Mouse (Mus musculus): Measurements from ENCODE around the gene Gm29609. TPM values are rescaled to one million over a fixed set of nuclear protein-coding genes. Genes with fewer than 3 reads are reported as not detected.

Gm29609 gene
- 1 to 10 TPM in 1 of 2 experiments, under 1 TPM in 1; 0.49 to 1.0 TPM for polyA plus RNA-seq (2017; shearing (Covaris generic))

GRCm38 (mm10) chr5:31179766-31180630 lies at the start of gene Gm29609, which contains the start of gene Gtf3c2:
Gene Gm29609, minus strand, starts transcription at chr5:31179911.
Gene Gtf3c2, minus strand, starts transcription at chr5:31180144.

GRCm38 (mm10) chr5:31220448-31221303 lies 41.0 kb upstream of the Gm29609 start, which contains the start of gene Ppm1g:
Gene Ppm1g, minus strand, starts transcription at chr5:31220687.

GRCm38 (mm10) chr5:31201742-31202590 lies 22.3 kb upstream of the Gm29609 start, which contains the start of gene Zfp513:
Gene Zfp513, minus strand, starts transcription at chr5:31202303.

GRCm38 (mm10) chr5:31192939-31193630 lies 13.4 kb upstream of the Gm29609 start, which contains the start of the genes Snx17 and Eif2b4:
Gene Snx17, plus strand, starts transcription at chr5:31193227.
Gene Eif2b4, minus strand, starts transcription at chr5:31193430.

GRCm38 (mm10) chr5:31154152-31154553 lies 25.6 kb downstream of the Gm29609 start, which contains the start of gene Mpv17:
Gene Mpv17, minus strand, starts transcription at chr5:31154251.

GRCm38 (mm10) chr5:31138241-31138967 lies 41.3 kb downstream of the Gm29609 start, which contains the start of gene Ucn:
Gene Ucn, minus strand, starts transcription at chr5:31138829.

GRCm38 (mm10) chr5:31116354-31116753 lies 63.4 kb downstream of the Gm29609 start, which contains the start of gene Trim54:
Gene Trim54, plus strand, starts transcription at chr5:31116712.

GRCm38 (mm10) chr5:31108000-31108490 lies 71.7 kb downstream of the Gm29609 start, which contains the start of gene Slc30a3:
Gene Slc30a3, minus strand, starts transcription at chr5:31108237.

GRCm38 (mm10) chr5:31105814-31106335 lies 73.8 kb downstream of the Gm29609 start, which contains the start of gene Dnajc5g:
Gene Dnajc5g, plus strand, starts transcription at chr5:31106285.

Other genes starting within 250 kb of the Gm29609 start
- under 1 TPM in 1 of 2 experiments, not detected in 1; 0.34 TPM for gene Cgref1, start 234.3 kb downstream of the Gm29609 start, polyA plus RNA-seq (2017; shearing (Covaris generic))
- gene Preb, start 219.6 kb downstream of the Gm29609 start, polyA plus RNA-seq (2017; shearing (Covaris generic)), result 100 to 1,000 TPM; 163 to 180 TPM
- gene Tcf23, start 211.2 kb downstream of the Gm29609 start, polyA plus RNA-seq (2017; shearing (Covaris generic)), result not detected
- gene Atraid, start 131.6 kb downstream of the Gm29609 start, polyA plus RNA-seq (2017; shearing (Covaris generic)), result 100 to 1,000 TPM in 1 of 2 experiments, 10 to 100 TPM in 1; 84.2 to 138 TPM
- 1 to 10 TPM; 4.7 to 6.5 TPM for gene Slc5a6, start 131.0 kb downstream of the Gm29609 start, polyA plus RNA-seq (2017; shearing (Covaris generic))
- gene Cad, start 125.1 kb downstream of the Gm29609 start, polyA plus RNA-seq (2017; shearing (Covaris generic)), result 10 to 100 TPM; 11.3 to 17.1 TPM
- under 1 TPM in 1 of 2 experiments, not detected in 1; 0.15 TPM for gene Dnajc5g, start 73.6 kb downstream of the Gm29609 start, polyA plus RNA-seq (2017; shearing (Covaris generic))
- gene Slc30a3, start 71.7 kb downstream of the Gm29609 start, polyA plus RNA-seq (2017; shearing (Covaris generic)), result not detected
- gene Trim54, start 63.2 kb downstream of the Gm29609 start, polyA plus RNA-seq (2017; shearing (Covaris generic)), result not detected
- not detected for gene Ucn, start 41.1 kb downstream of the Gm29609 start, polyA plus RNA-seq (2017; shearing (Covaris generic))
- 10 to 100 TPM; 27.4 to 29.4 TPM for gene Mpv17, start 25.7 kb downstream of the Gm29609 start, polyA plus RNA-seq (2017; shearing (Covaris generic))
- gene Gtf3c2, start 233 bp upstream of the Gm29609 start, polyA plus RNA-seq (2017; shearing (Covaris generic)), result 10 to 100 TPM; 76.8 to 79.6 TPM
- 100 to 1,000 TPM; 114 to 130 TPM for gene Snx17, start 13.3 kb upstream of the Gm29609 start, polyA plus RNA-seq (2017; shearing (Covaris generic))
- 10 to 100 TPM; 64.5 to 68.8 TPM for gene Eif2b4, start 13.5 kb upstream of the Gm29609 start, polyA plus RNA-seq (2017; shearing (Covaris generic))
- 10 to 100 TPM; 20.9 to 23.3 TPM for gene Zfp513, start 22.4 kb upstream of the Gm29609 start, polyA plus RNA-seq (2017; shearing (Covaris generic))
- 100 to 1,000 TPM; 141 to 145 TPM for gene Ppm1g, start 40.8 kb upstream of the Gm29609 start, polyA plus RNA-seq (2017; shearing (Covaris generic))
- gene Nrbp1, start 61.0 kb upstream of the Gm29609 start, polyA plus RNA-seq (2017; shearing (Covaris generic)), result 100 to 1,000 TPM; 167 to 175 TPM
- under 1 TPM; 0.33 to 0.61 TPM for gene Gm9970, start 61.3 kb upstream of the Gm29609 start, polyA plus RNA-seq (2017; shearing (Covaris generic))
- gene Krtcap3, start 71.8 kb upstream of the Gm29609 start, polyA plus RNA-seq (2017; shearing (Covaris generic)), result 10 to 100 TPM; 36.3 to 71.9 TPM
- gene Ift172, start 111.2 kb upstream of the Gm29609 start, polyA plus RNA-seq (2017; shearing (Covaris generic)), result 1 to 10 TPM; 3.4 to 5.1 TPM
- gene Fndc4, start 116.2 kb upstream of the Gm29609 start, polyA plus RNA-seq (2017; shearing (Covaris generic)), result under 1 TPM in 1 of 2 experiments, not detected in 1; 0.41 TPM
- gene Gckr, start 117.5 kb upstream of the Gm29609 start, polyA plus RNA-seq (2017; shearing (Covaris generic)), result under 1 TPM in 1 of 2 experiments, not detected in 1; 0.55 TPM

Measured in activated CD4-positive, CD25-positive, alpha-beta regulatory T cell (primary cell).